Mouse (Mus musculus): Measurements from ENCODE around the gene Zfp319. TPM values are rescaled to one million over a fixed set of nuclear protein-coding genes. Genes with fewer than 3 reads are reported as not detected.
A peak's percentile ranks its signal among the peaks of the same experiment; 100 is the strongest.

Gene Zfp319
- polyA plus RNA-seq, 1 experiment, result 7.4 TPM

- Histone ChIP-seq H3ac (ENCODE audit: control insufficient read depth, insufficient read length) (no peak overlapping the region), H3K79me2 (ENCODE audit: control insufficient read depth, insufficient read depth) (no peaks in the 10 kb centered on the region), H3K27me3 (ENCODE audit: control insufficient read depth, insufficient read depth, insufficient read length) (no peaks in the 10 kb centered on the region), H3K36me3 (ENCODE audit: control insufficient read depth, insufficient read depth) (no peaks in the 10 kb centered on the region), H3K4me3 (no peak overlapping the region), H3K4me2 (ENCODE audit: low read depth) (no peak overlapping the region)
- TF ChIP-seq TCF12 (IDR thresholded peaks at IDR 0.05; ENCODE audit: insufficient read depth, poor library complexity, severe bottlenecking) (peak; percentile 41), SRF (IDR thresholded peaks at IDR 0.05; ENCODE audit: control insufficient read depth, insufficient read length, low read depth) (no peak), TCF3 (IDR thresholded peaks at IDR 0.05; ENCODE audit: insufficient read length, low read depth) (peak; percentile 36), E2F4 (IDR thresholded peaks at IDR 0.05; ENCODE audit: insufficient read depth) (no peak), POLR2A (IDR thresholded peaks at IDR 0.05; ENCODE audit: insufficient read length, low read depth) (no peak), MAX (IDR thresholded peaks at IDR 0.05; ENCODE audit: low read depth) (no peak), MYOG (IDR thresholded peaks at IDR 0.05; ENCODE audit: control insufficient read depth in 1 of 3, insufficient read depth in 1 of 3, insufficient read length in 2 of 3, low read depth in 2 of 3) (peak; percentile 46 to 95 (median 91)), REST (IDR thresholded peaks at IDR 0.05; ENCODE audit: insufficient read depth, insufficient read length) (no peak), USF1 (IDR thresholded peaks at IDR 0.05; ENCODE audit: low read depth) (no peak), POLR2AphosphoS2 (IDR thresholded peaks at IDR 0.05; ENCODE audit: insufficient read length, low read depth) (peak; percentile 46), CEBPB (IDR thresholded peaks at IDR 0.05; ENCODE audit: insufficient read depth, poor library complexity, severe bottlenecking) (no peak), MYOD1 (IDR thresholded peaks at IDR 0.05; ENCODE audit: control insufficient read depth in 1 of 3, insufficient read length in 2 of 3, low read depth in 2 of 3) (peak in 2 of 3 experiments; percentile 86 to 93)
Measured at GRCm38 (mm10) chr8:95376309-95376999, 44.7 kb upstream of the Zfp319 start.

GRCm38 (mm10) chr8:95375374-95375930, 43.7 kb upstream of the Zfp319 start:
- Histone ChIP-seq H3K36me3 (ENCODE audit: control insufficient read depth, insufficient read depth) (no peaks in the 10 kb centered on the region), H3ac (ENCODE audit: control insufficient read depth, insufficient read length) (no peak overlapping the region), H3K27me3 (ENCODE audit: control insufficient read depth, insufficient read depth, insufficient read length) (no peaks in the 10 kb centered on the region), H3K79me2 (ENCODE audit: control insufficient read depth, insufficient read depth) (no peaks in the 10 kb centered on the region), H3K4me2 (ENCODE audit: low read depth) (no peak overlapping the region), H3K4me3 (no peak overlapping the region)
- TF ChIP-seq POLR2AphosphoS2 (IDR thresholded peaks at IDR 0.05; ENCODE audit: insufficient read length, low read depth) (no peak), MYOG (IDR thresholded peaks at IDR 0.05; ENCODE audit: control insufficient read depth in 1 of 3, insufficient read depth in 1 of 3, insufficient read length in 2 of 3, low read depth in 2 of 3) (no peak), CEBPB (IDR thresholded peaks at IDR 0.05; ENCODE audit: insufficient read depth, poor library complexity, severe bottlenecking) (no peak), REST (IDR thresholded peaks at IDR 0.05; ENCODE audit: insufficient read depth, insufficient read length) (no peak), MYOD1 (IDR thresholded peaks at IDR 0.05; ENCODE audit: control insufficient read depth in 1 of 3, insufficient read length in 2 of 3, low read depth in 2 of 3) (no peak), SRF (IDR thresholded peaks at IDR 0.05; ENCODE audit: control insufficient read depth, insufficient read length, low read depth) (no peak), E2F4 (IDR thresholded peaks at IDR 0.05; ENCODE audit: insufficient read depth) (no peak), USF1 (IDR thresholded peaks at IDR 0.05; ENCODE audit: low read depth) (no peak), POLR2A (IDR thresholded peaks at IDR 0.05; ENCODE audit: insufficient read length, low read depth) (no peak), TCF12 (IDR thresholded peaks at IDR 0.05; ENCODE audit: insufficient read depth, poor library complexity, severe bottlenecking) (no peak), TCF3 (IDR thresholded peaks at IDR 0.05; ENCODE audit: insufficient read length, low read depth) (no peak), MAX (IDR thresholded peaks at IDR 0.05; ENCODE audit: low read depth) (no peak)

- H3K79me2 ChIP-seq (ENCODE audit: control insufficient read depth, insufficient read depth), result no peaks in the 10 kb centered on the region
- TF ChIP-seq POLR2AphosphoS2 (IDR thresholded peaks at IDR 0.05; ENCODE audit: insufficient read length, low read depth), result no peak
- TF ChIP-seq USF1 (IDR thresholded peaks at IDR 0.05; ENCODE audit: low read depth), result no peak
- TF ChIP-seq MYOG (IDR thresholded peaks at IDR 0.05; ENCODE audit: control insufficient read depth in 1 of 3, insufficient read depth in 1 of 3, insufficient read length in 2 of 3, low read depth in 2 of 3), result peak in 2 of 3 experiments; percentile 21 to 65
- TF ChIP-seq TCF12 (IDR thresholded peaks at IDR 0.05; ENCODE audit: insufficient read depth, poor library complexity, severe bottlenecking), result no peak
- peak in 2 of 3 experiments; percentile 48 to 59 for TF ChIP-seq MYOD1 (IDR thresholded peaks at IDR 0.05; ENCODE audit: control insufficient read depth in 1 of 3, insufficient read length in 2 of 3, low read depth in 2 of 3)
- TF ChIP-seq REST (IDR thresholded peaks at IDR 0.05; ENCODE audit: insufficient read depth, insufficient read length), result no peak
- TF ChIP-seq CEBPB (IDR thresholded peaks at IDR 0.05; ENCODE audit: insufficient read depth, poor library complexity, severe bottlenecking), result no peak
- TF ChIP-seq TCF3 (IDR thresholded peaks at IDR 0.05; ENCODE audit: insufficient read length, low read depth), result no peak
- no peak for TF ChIP-seq E2F4 (IDR thresholded peaks at IDR 0.05; ENCODE audit: insufficient read depth)
- no peak for TF ChIP-seq SRF (IDR thresholded peaks at IDR 0.05; ENCODE audit: control insufficient read depth, insufficient read length, low read depth)
- no peak for TF ChIP-seq POLR2A (IDR thresholded peaks at IDR 0.05; ENCODE audit: insufficient read length, low read depth)
- H3ac ChIP-seq (ENCODE audit: control insufficient read depth, insufficient read length), result no peak overlapping the region
- H3K4me2 ChIP-seq (ENCODE audit: low read depth), result no peak overlapping the region
- no peak overlapping the region for H3K4me3 ChIP-seq
- H3K36me3 ChIP-seq (ENCODE audit: control insufficient read depth, insufficient read depth), result no peaks in the 10 kb centered on the region
- no peaks in the 10 kb centered on the region for H3K27me3 ChIP-seq (ENCODE audit: control insufficient read depth, insufficient read depth, insufficient read length)
Measured at GRCm38 (mm10) chr8:95374429-95374828, 42.7 kb upstream of the Zfp319 start.

- Histone ChIP-seq H3K4me3 (no peak overlapping the region), H3K4me2 (ENCODE audit: low read depth) (no peak overlapping the region), H3K79me2 (ENCODE audit: control insufficient read depth, insufficient read depth) (no peaks in the 10 kb centered on the region), H3ac (ENCODE audit: control insufficient read depth, insufficient read length) (no peak overlapping the region), H3K36me3 (ENCODE audit: control insufficient read depth, insufficient read depth) (no peaks in the 10 kb centered on the region), H3K27me3 (ENCODE audit: control insufficient read depth, insufficient read depth, insufficient read length) (no peaks in the 10 kb centered on the region)
- TF ChIP-seq MAX (IDR thresholded peaks at IDR 0.05; ENCODE audit: low read depth), result no peak
- no peak for TF ChIP-seq CEBPB (IDR thresholded peaks at IDR 0.05; ENCODE audit: insufficient read depth, poor library complexity, severe bottlenecking)
Measured at GRCm38 (mm10) chr8:95373389-95374002, 41.7 kb upstream of the Zfp319 start.

All from myocyte (in vitro differentiated cells).